Mouse (Mus musculus): ENCODE results near the gene Zbtb8b. TPM values are rescaled to one million over a fixed set of nuclear protein-coding genes. Genes with fewer than 3 reads are reported as not detected.
"Not testable (repeated sequence)": the region's sequence is repeated elsewhere in the genome, so short reads cannot be mapped to it uniquely, and the experiment has no call there.

The Zbtb8b gene
- polyA plus RNA-seq, 1 experiment from 2014 or later = 5.7 TPM

DNA sequence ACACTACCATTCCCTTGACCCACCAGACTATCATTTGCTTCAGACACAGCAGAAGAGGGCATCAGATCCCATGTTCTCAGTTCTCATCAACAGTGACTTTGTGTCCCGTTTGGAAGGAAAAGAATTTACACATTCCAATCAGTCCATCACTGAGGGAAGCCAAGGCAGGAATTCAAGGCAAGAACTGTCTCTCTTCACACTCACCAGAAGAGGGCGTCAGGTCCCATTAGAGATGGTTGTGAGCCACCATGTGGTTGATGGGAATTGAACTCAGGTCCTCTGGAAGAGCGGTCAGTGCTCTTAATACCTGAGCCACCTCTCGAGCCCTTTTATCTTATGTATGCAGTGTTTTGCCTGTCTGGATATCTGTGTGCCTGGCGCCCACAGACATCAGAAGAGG lies 22.3 kb downstream of the Zbtb8b start:
- Histone ChIP-seq H3K9ac (replicated peaks; ENCODE audit: low read length) (no peak overlapping the region), H3K36me3 (ENCODE audit: insufficient read depth, low read length) (no peaks in the 10 kb centered on the region), H3K4me2 (replicated peaks; ENCODE audit: low read depth, low read length) (no peak overlapping the region), H3K4me3 (ENCODE audit: low read length) (no peak overlapping the region), H3K27ac (ENCODE audit: low read length) (no peak overlapping the region), H3K27me3 (ENCODE audit: insufficient read depth, low read length) (no peaks in the 10 kb centered on the region), H3K9me3 (ENCODE audit: low read length) (no peaks in the 10 kb centered on the region), H3K4me1 (ENCODE audit: insufficient read depth, low read length) (no peaks in the 10 kb centered on the region)
- 79% methylated on average over 5 of the region's 5 CpGs for WGBS
- ATAC-seq (ENCODE audit: low FRiP score, low TSS enrichment) = no peak

DNA sequence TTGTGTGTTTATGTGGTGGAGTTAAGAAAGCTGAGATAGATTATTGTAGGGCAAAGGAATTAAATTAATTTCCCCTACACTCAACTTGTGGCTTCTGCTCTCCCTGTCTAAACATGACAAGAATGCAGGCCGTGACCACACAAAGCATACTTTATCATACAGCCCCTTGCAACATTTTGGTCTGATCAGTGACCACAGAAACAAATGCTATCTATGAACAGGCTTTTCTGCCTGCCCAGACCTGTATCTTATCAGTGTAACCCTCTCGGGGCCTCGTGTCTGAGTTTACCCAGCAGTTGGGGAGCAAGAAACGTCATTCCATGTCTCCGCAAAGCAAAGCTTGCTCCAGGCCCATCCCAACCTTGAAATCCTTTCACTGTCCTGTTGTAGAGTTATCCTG lies 24.2 kb downstream of the Zbtb8b start:
- ATAC-seq (ENCODE audit: low FRiP score, low TSS enrichment) = no peak
- Histone ChIP-seq H3K27me3 (ENCODE audit: insufficient read depth, low read length) (no peaks in the 10 kb centered on the region), H3K36me3 (ENCODE audit: insufficient read depth, low read length) (no peaks in the 10 kb centered on the region), H3K4me3 (ENCODE audit: low read length) (no peak overlapping the region), H3K27ac (ENCODE audit: low read length) (no peak overlapping the region), H3K9me3 (ENCODE audit: low read length) (no peaks in the 10 kb centered on the region), H3K4me1 (ENCODE audit: insufficient read depth, low read length) (no peaks in the 10 kb centered on the region), H3K4me2 (replicated peaks; ENCODE audit: low read depth, low read length) (no peak overlapping the region), H3K9ac (replicated peaks; ENCODE audit: low read length) (no peak overlapping the region)
- WGBS = 71% methylated on average over 5 of the region's 5 CpGs

DNA sequence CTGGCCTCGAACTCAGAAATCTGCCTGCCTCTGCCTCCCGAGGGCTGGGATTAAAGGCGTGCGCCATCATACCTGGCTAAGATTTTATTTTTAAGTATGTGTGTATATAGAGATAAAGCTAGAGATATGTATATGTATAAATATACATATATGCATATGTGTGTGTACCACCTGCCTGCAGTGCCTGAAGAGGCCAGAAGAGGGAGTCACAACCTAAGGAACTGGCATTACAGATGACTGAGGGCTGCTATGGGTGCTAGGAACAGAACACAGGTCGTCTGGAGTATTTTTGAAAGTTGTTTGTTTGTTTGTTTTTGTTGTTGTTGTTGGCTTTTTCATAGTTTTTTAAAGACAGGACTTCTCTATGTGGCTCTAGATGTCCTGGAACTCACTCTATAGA lies 24.8 kb downstream of the Zbtb8b start:
- no peak for ATAC-seq (ENCODE audit: low FRiP score, low TSS enrichment)

DNA sequence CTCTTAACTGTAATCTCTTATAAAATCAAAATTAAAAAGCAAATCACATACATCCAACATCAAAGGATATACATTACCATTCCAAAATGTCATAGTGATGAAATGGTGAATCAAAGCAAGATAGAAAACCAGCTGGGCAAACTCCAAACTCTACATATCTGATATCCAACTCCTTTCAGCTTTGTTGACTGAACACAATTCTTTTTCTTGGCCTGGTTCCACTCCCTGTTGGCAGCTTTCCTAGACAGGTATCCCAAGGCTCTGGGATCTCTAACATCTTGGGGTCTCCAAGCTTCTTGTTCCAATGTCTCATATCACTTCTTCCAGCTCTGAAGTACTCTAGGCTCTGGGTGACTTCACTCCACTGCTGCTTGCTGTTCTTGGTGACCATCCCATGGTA lies 29.7 kb downstream of the Zbtb8b start:
- H3K27ac ChIP-seq (ENCODE audit: low read length) = no peak overlapping the region
- no peaks in the 10 kb centered on the region for H3K36me3 ChIP-seq (ENCODE audit: insufficient read depth, low read length)
- H3K9me3 ChIP-seq (ENCODE audit: low read length) = no peaks in the 10 kb centered on the region
- H3K4me3 ChIP-seq (ENCODE audit: low read length) = no peak overlapping the region
- no peaks in the 10 kb centered on the region for H3K27me3 ChIP-seq (ENCODE audit: insufficient read depth, low read length)
- ATAC-seq (ENCODE audit: low FRiP score, low TSS enrichment) = no peak
- peaks cover 10% of the 10 kb centered on the region; the same call in 1 of the 2 replicates for H3K4me1 ChIP-seq (ENCODE audit: insufficient read depth, low read length)
- no peak overlapping the region for H3K9ac ChIP-seq (replicated peaks; ENCODE audit: low read length)
- H3K4me2 ChIP-seq (replicated peaks; ENCODE audit: low read depth, low read length) = no peak overlapping the region

More for the DNA sequence above, 24.8 kb downstream of the Zbtb8b start:
- no peak overlapping the region for H3K4me3 ChIP-seq (ENCODE audit: low read length)
- H3K27ac ChIP-seq (ENCODE audit: low read length) = no peak overlapping the region
- H3K36me3 ChIP-seq (ENCODE audit: insufficient read depth, low read length) = no peaks in the 10 kb centered on the region
- H3K9me3 ChIP-seq (ENCODE audit: low read length) = no peaks in the 10 kb centered on the region
- no peaks in the 10 kb centered on the region for H3K27me3 ChIP-seq (ENCODE audit: insufficient read depth, low read length)
- no peak overlapping the region for H3K4me2 ChIP-seq (replicated peaks; ENCODE audit: low read depth, low read length)
- 92% methylated on average over 5 of the region's 5 CpGs for WGBS
- H3K4me1 ChIP-seq (ENCODE audit: insufficient read depth, low read length) = no peaks in the 10 kb centered on the region
- no peak overlapping the region for H3K9ac ChIP-seq (replicated peaks; ENCODE audit: low read length)

DNA sequence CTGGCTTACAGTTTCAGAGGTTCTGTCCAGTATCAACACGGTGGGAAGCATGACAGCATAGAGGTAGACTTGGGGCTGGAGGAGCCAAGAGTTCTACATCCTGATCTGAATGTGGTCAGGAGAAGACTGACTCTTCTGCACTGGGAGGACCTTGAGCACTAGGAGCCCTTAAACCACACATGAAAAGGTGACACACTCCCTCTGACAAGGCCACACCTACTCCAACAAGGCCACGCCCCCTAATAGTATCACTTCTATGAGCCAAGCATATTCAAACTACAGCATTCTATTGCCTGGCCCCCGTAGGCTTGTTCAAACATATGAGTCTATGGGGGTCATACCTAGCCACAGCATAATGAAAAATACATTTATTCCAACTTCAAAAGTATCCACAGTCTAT lies 30.1 kb downstream of the Zbtb8b start:
- ATAC-seq (ENCODE audit: low FRiP score, low TSS enrichment); H3K27ac ChIP-seq (ENCODE audit: low read length); H3K36me3 ChIP-seq (ENCODE audit: insufficient read depth, low read length); H3K27me3 ChIP-seq (ENCODE audit: insufficient read depth, low read length); H3K9me3 ChIP-seq (ENCODE audit: low read length); H3K4me3 ChIP-seq (ENCODE audit: low read length); H3K9ac ChIP-seq (replicated peaks; ENCODE audit: low read length); H3K4me2 ChIP-seq (replicated peaks; ENCODE audit: low read depth, low read length): not testable (repeated sequence)
- 90% methylated on average over 3 of the region's 3 CpGs for WGBS
- H3K4me1 ChIP-seq (ENCODE audit: insufficient read depth, low read length) = peaks cover 12% of the 10 kb centered on the region; the same call in 1 of the 2 replicates

DNA sequence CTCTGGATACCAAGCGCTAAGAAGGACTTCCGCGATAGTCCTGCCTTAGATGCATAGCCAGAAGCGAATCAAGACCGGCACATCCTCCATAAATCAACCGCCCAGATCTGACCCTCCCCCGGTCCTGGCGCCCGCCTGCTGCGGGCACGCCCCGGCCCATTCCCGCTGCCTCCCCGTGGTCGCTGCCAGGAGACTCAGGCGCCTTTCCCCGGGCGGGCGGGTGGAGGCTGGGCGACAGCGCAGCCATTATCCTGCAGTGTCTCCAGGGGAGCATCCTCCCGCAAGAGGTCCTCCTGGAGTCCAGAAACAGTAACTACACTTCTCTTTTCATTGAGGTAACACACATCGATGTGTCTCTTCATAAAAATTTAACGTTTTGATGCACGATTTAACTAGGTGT lies 34.2 kb downstream of the Zbtb8b start:
- Histone ChIP-seq H3K36me3 (ENCODE audit: insufficient read depth, low read length) (no peaks in the 10 kb centered on the region), H3K27me3 (ENCODE audit: insufficient read depth, low read length) (no peaks in the 10 kb centered on the region), H3K27ac (ENCODE audit: low read length) (no peak overlapping the region), H3K9ac (replicated peaks; ENCODE audit: low read length) (peak overlapping the region; percentile 51), H3K4me1 (ENCODE audit: insufficient read depth, low read length) (peaks cover 12% of the 10 kb centered on the region; the same call in 1 of the 2 replicates), H3K4me3 (ENCODE audit: low read length) (peak overlapping the region; percentile 46), H3K4me2 (replicated peaks; ENCODE audit: low read depth, low read length) (peak overlapping the region; percentile 64), H3K9me3 (ENCODE audit: low read length) (no peaks in the 10 kb centered on the region)
- 2% methylated on average over 25 of the region's 25 CpGs for WGBS
- peak; percentile 92 for ATAC-seq (ENCODE audit: low FRiP score, low TSS enrichment)

DNA sequence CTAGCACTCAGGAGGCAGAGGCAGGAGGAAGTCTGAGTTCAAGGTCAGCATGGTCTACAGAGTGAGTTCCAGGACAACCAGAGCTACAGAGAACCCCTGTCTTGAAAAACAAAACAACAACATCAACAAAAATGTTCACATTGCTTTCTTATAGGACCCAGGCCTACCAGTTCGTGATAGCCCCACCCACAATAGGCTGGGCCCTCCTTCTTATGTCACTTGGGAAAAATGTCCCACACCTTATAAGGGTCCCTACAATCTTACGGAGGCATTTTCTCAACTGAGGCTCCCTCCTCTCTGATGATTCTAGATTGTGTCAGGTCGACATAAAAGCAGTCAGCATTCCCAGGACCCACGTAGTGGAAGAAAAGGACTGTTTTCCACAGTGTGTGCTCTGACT lies 40.8 kb downstream of the Zbtb8b start:
- Histone ChIP-seq H3K27me3 (ENCODE audit: insufficient read depth, low read length) (no peaks in the 10 kb centered on the region), H3K4me3 (ENCODE audit: low read length) (no peak overlapping the region), H3K4me1 (ENCODE audit: insufficient read depth, low read length) (no peaks in the 10 kb centered on the region), H3K9ac (replicated peaks; ENCODE audit: low read length) (no peak overlapping the region), H3K9me3 (ENCODE audit: low read length) (no peaks in the 10 kb centered on the region), H3K4me2 (replicated peaks; ENCODE audit: low read depth, low read length) (no peak overlapping the region), H3K27ac (ENCODE audit: low read length) (no peak overlapping the region), H3K36me3 (ENCODE audit: insufficient read depth, low read length) (no peaks in the 10 kb centered on the region)
- WGBS = 79% methylated on average over 4 of the region's 4 CpGs
- no peak for ATAC-seq (ENCODE audit: low FRiP score, low TSS enrichment)

DNA sequence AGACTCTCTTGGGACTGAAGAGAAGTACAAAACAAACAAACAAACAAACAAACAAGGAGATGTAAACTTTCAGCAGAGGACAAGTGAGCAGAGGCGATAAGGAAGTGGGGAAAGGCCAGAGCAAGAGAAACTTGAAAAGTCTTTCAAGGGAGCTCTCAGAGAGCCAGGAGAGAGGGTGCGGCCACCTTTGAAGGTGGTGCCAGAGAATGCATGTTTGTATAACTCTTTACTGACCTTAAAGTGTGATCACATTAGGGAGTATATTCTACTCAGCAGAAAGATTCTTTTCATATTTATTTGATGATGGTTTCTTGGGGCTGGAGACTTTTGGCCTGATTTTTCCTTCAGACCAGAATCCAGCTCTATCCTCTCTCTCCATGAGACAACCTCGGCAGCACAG lies 43.7 kb downstream of the Zbtb8b start:
- Histone ChIP-seq H3K4me1 (ENCODE audit: insufficient read depth, low read length) (peaks cover 8% of the 10 kb centered on the region; the same call in 1 of the 2 replicates), H3K4me2 (replicated peaks; ENCODE audit: low read depth, low read length) (no peak overlapping the region), H3K9me3 (ENCODE audit: low read length) (no peaks in the 10 kb centered on the region), H3K27ac (ENCODE audit: low read length) (no peak overlapping the region), H3K4me3 (ENCODE audit: low read length) (no peak overlapping the region), H3K9ac (replicated peaks; ENCODE audit: low read length) (no peak overlapping the region), H3K27me3 (ENCODE audit: insufficient read depth, low read length) (no peaks in the 10 kb centered on the region), H3K36me3 (ENCODE audit: insufficient read depth, low read length) (no peaks in the 10 kb centered on the region)
- no peak for ATAC-seq (ENCODE audit: low FRiP score, low TSS enrichment)
- 79% methylated on average over 3 of the region's 3 CpGs for WGBS

DNA sequence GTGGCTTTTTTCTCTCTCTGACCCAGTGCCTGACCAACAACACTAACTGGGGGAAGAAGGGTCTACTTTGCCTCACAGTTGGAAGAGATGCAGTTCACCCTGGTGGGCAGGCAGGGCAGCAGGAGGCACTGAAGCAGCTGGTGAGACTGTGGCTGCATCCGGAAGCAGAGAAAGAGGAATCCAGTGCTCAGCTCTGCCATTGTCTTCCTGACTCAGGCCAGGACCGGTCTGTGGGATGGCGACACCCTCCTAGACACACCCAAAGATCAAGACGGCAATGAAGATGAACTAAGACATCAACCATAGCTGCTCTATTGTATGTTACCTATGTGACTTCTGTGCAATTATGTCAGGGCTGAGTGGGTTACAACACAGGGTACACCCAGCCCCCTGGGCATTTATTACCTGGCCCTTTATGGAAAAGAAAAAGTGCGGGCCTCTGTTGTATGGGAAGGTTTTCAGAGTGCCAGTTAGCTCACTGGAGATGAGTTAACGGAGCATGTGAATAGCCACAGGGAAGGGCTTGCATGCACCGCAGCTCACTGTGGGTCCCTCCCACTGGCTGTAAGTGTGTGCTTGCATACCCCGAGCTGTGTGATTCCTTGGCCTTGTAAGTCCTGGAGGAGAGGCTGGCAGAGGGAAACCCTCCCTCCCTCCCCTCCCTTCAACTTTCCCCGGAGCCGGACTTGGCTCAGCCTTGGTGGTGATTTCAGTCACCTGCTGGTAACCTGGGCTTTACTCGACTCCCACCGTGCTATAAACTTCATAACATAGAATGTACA lies 46.4 kb downstream of the Zbtb8b start:
- Histone ChIP-seq H3K9me3 (ENCODE audit: low read length) (no peaks in the 10 kb centered on the region), H3K4me3 (ENCODE audit: low read length) (no peak overlapping the region), H3K4me1 (ENCODE audit: insufficient read depth, low read length) (peaks cover 8% of the 10 kb centered on the region; the same call in 1 of the 2 replicates), H3K4me2 (replicated peaks; ENCODE audit: low read depth, low read length) (no peak overlapping the region), H3K36me3 (ENCODE audit: insufficient read depth, low read length) (no peaks in the 10 kb centered on the region), H3K27ac (ENCODE audit: low read length) (0 out of 2 replicates have a peak overlapping the region, but pooled peaks have one; percentile 21), H3K9ac (replicated peaks; ENCODE audit: low read length) (peak overlapping the region; percentile 8; the same call in 1 of the 2 replicates), H3K27me3 (ENCODE audit: insufficient read depth, low read length) (no peaks in the 10 kb centered on the region)
- ATAC-seq (ENCODE audit: low FRiP score, low TSS enrichment) = peak; percentile 65; the same call in 1 of the 2 replicates
- WGBS = 21% methylated on average over 12 of the region's 12 CpGs

DNA sequence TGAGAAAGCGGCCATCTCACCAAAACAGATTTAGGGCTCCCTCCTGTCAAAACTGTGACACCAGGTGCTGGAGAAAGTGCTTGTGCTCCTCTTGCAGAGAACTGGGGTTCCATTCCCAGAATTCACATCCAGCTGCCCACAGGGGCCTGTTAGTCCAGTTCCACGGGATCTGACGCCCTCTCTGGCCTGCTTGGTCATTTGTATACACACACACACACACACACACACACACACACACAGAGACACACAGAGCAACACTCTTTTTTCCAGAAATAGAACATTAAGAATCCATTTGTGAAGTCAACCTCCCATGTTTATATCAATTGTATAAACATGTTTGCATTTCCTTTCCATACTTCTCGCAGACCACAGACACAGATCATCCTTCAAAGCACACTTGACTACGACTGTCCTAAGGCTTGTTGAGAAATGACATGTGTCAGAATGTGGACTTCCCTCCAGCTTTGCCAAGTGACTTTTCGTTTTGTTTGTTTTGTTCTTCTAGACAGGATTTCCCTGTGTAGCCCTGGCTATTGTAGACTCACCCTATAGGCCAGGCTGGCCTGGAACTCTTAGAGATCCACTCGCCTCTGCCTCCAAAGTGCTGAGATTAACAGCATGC lies 49.6 kb downstream of the Zbtb8b start:
- Histone ChIP-seq H3K27ac (ENCODE audit: low read length) (no peak overlapping the region), H3K9me3 (ENCODE audit: low read length) (no peaks in the 10 kb centered on the region), H3K4me3 (ENCODE audit: low read length) (no peak overlapping the region), H3K27me3 (ENCODE audit: insufficient read depth, low read length) (no peaks in the 10 kb centered on the region), H3K9ac (replicated peaks; ENCODE audit: low read length) (no peak overlapping the region), H3K4me1 (ENCODE audit: insufficient read depth, low read length) (peaks cover 8% of the 10 kb centered on the region; the same call in 1 of the 2 replicates), H3K36me3 (ENCODE audit: insufficient read depth, low read length) (no peaks in the 10 kb centered on the region), H3K4me2 (replicated peaks; ENCODE audit: low read depth, low read length) (no peak overlapping the region)
- 83% methylated on average over 7 of the region's 7 CpGs for whole genome bisulfite sequencing
- ATAC-seq (ENCODE audit: low FRiP score, low TSS enrichment) = no peak
